Mouse (Mus musculus) megakaryocyte, embryonic 14.5 days (primary cell): ENCODE measurements around the gene Srpk3.

Experiments used
- FLI1 ChIP-seq: IDR thresholded peaks from 2 replicates; pipeline ENCODE4 v1.6.1; 2012; ENCODE audit warnings: low read length, inconsistent platforms, mixed read lengths
- GATA1 ChIP-seq: IDR thresholded peaks from 3 replicates; pipeline ENCODE4 v1.6.1; 2012; ENCODE audit warnings: mixed read lengths, low read length, inconsistent platforms, borderline replicate concordance

- no peak for TF ChIP-seq GATA1
- no peak for TF ChIP-seq FLI1
These were observed 36.0 kb upstream of the Srpk3 start for GRCm38 (mm10) chrX:73738155-73738554.
